Comparison of ENCODE assay signal across 8 mouse cellular contexts in genomic region chr1:136781561-136782025, GRCm38 (mm10).
A peak's percentile ranks its signal among the peaks of the same experiment; 100 is the strongest.
DNase-seq lines count a peak whose midpoint lies in the region; ATAC-seq and TF ChIP-seq lines count a peak whose summit lies in the region.

No protein-coding gene starts in this region.

- H3K9ac ChIP-seq in liver, adult 2 months (ENCODE audit: low read depth, low read length) = no peak overlapping the region
- H3K9ac ChIP-seq in liver, embryonic 12.5 days = no peak overlapping the region
- H3K9ac ChIP-seq in embryonic facial prominence, embryonic 13.5 days = no peak overlapping the region
- H3K9ac ChIP-seq in intestine, postnatal 0 days (ENCODE audit: low read depth, low read length) = no peak overlapping the region
- no peak overlapping the region for H3K9ac ChIP-seq in liver, embryonic 16.5 days (ENCODE audit: low read depth, low read length)

- peak; percentile 43 for DNase-seq in liver, adult 2 months (ENCODE audit: extremely low read depth, low read depth, low spot score)
- no peak for DNase-seq in thymus, postnatal 14 days
- no peak for DNase-seq in spleen, postnatal 14 days (ENCODE audit: low spot score in 2 of 2)

- H3K27me3 ChIP-seq in liver, adult 2 months (ENCODE audit: control insufficient read depth, insufficient read depth, low read length) = no peaks in the 10 kb centered on the region
- H3K27me3 ChIP-seq in liver, embryonic 12.5 days (replicated peaks) = no peaks in the 10 kb centered on the region
- no peaks in the 10 kb centered on the region for H3K27me3 ChIP-seq in embryonic facial prominence, embryonic 13.5 days
- no peaks in the 10 kb centered on the region for H3K27me3 ChIP-seq in intestine, postnatal 0 days (replicated peaks; ENCODE audit: control insufficient read depth, insufficient read depth, low read length)
- no peaks in the 10 kb centered on the region for H3K27me3 ChIP-seq in liver, embryonic 16.5 days (ENCODE audit: control insufficient read depth, insufficient read depth, low read depth, low read length)

- no peak for TF ChIP-seq CTCF in liver, adult 2 months (IDR thresholded peaks at IDR 0.05; ENCODE audit: low read depth, low read length)
- TF ChIP-seq CTCF in intestine, postnatal 0 days (IDR thresholded peaks at IDR 0.05; ENCODE audit: low read depth) = no peak
- TF ChIP-seq CTCF in olfactory bulb, adult 2 months (IDR thresholded peaks at IDR 0.05; ENCODE audit: insufficient read depth, low read depth, low read length) = no peak

- no peak for ATAC-seq in liver, embryonic 12.5 days
- peak; percentile 59; the same call in 1 of the 2 replicates for ATAC-seq in embryonic facial prominence, embryonic 13.5 days (ENCODE audit: insufficient number of reproducible peaks, insufficient read depth, low FRiP score, low TSS enrichment, low read depth)
- ATAC-seq in intestine, postnatal 0 days = no peak; the same call in 1 of the 2 replicates
- ATAC-seq in liver, embryonic 16.5 days (ENCODE audit: low read depth) = no peak

- H3K36me3 ChIP-seq in liver, adult 2 months (ENCODE audit: control insufficient read depth, insufficient read depth, low read length) = no peaks in the 10 kb centered on the region
- H3K36me3 ChIP-seq in liver, embryonic 12.5 days = no peaks in the 10 kb centered on the region
- H3K36me3 ChIP-seq in embryonic facial prominence, embryonic 13.5 days = no peaks in the 10 kb centered on the region
- H3K36me3 ChIP-seq in intestine, postnatal 0 days (ENCODE audit: control insufficient read depth, insufficient read depth) = no peaks in the 10 kb centered on the region
- H3K36me3 ChIP-seq in liver, embryonic 16.5 days (ENCODE audit: control insufficient read depth, insufficient read depth) = no peaks in the 10 kb centered on the region

- H3K9me3 ChIP-seq in liver, embryonic 12.5 days (replicated peaks) = no peaks in the 10 kb centered on the region
- no peaks in the 10 kb centered on the region for H3K9me3 ChIP-seq in embryonic facial prominence, embryonic 13.5 days
- H3K9me3 ChIP-seq in intestine, postnatal 0 days (ENCODE audit: control insufficient read depth) = no peaks in the 10 kb centered on the region
- no peaks in the 10 kb centered on the region for H3K9me3 ChIP-seq in liver, embryonic 16.5 days (replicated peaks; ENCODE audit: control insufficient read depth, low read length)

- H3K4me3 ChIP-seq in liver, adult 2 months (ENCODE audit: insufficient read depth, low read depth, low read length) = peak overlapping the region; percentile 34; the same call in 1 of the 2 replicates
- H3K4me3 ChIP-seq in liver, embryonic 12.5 days = no peak overlapping the region
- peak overlapping the region; percentile 23; the same call in 1 of the 2 replicates for H3K4me3 ChIP-seq in embryonic facial prominence, embryonic 13.5 days
- peak overlapping the region; percentile 27 for H3K4me3 ChIP-seq in intestine, postnatal 0 days (ENCODE audit: low read depth, low read length)
- H3K4me3 ChIP-seq in liver, embryonic 16.5 days (ENCODE audit: low read depth, low read length) = 0 out of 2 replicates have a peak overlapping the region, but pooled peaks have one; percentile 4
- peak overlapping the region; percentile 32 for H3K4me3 ChIP-seq in olfactory bulb, adult 2 months (ENCODE audit: insufficient read depth, low read depth, low read length)

- H3K79me2 ChIP-seq in liver, adult 2 months (ENCODE audit: control insufficient read depth, insufficient read depth, low read length) = no peaks in the 10 kb centered on the region

- H3K4me1 ChIP-seq in liver, adult 2 months (ENCODE audit: control insufficient read depth, insufficient read depth, low read length) = no peaks in the 10 kb centered on the region
- no peaks in the 10 kb centered on the region for H3K4me1 ChIP-seq in liver, embryonic 12.5 days
- H3K4me1 ChIP-seq in embryonic facial prominence, embryonic 13.5 days = peaks cover 16% of the 10 kb centered on the region
- no peaks in the 10 kb centered on the region for H3K4me1 ChIP-seq in intestine, postnatal 0 days (replicated peaks; ENCODE audit: control insufficient read depth, insufficient read depth, low read length)
- H3K4me1 ChIP-seq in liver, embryonic 16.5 days (ENCODE audit: control insufficient read depth, low read depth, low read length) = no peaks in the 10 kb centered on the region
- peaks cover 16% of the 10 kb centered on the region for H3K4me1 ChIP-seq in olfactory bulb, adult 2 months (ENCODE audit: control insufficient read depth, insufficient read depth, low read length)

- no peak overlapping the region for H3K27ac ChIP-seq in liver, adult 2 months (replicated peaks; ENCODE audit: insufficient read depth, low read depth, low read length)
- H3K27ac ChIP-seq in liver, embryonic 12.5 days = no peak overlapping the region
- 0 out of 2 replicates have a peak overlapping the region, but pooled peaks have one; percentile 5 for H3K27ac ChIP-seq in embryonic facial prominence, embryonic 13.5 days
- no peak overlapping the region for H3K27ac ChIP-seq in intestine, postnatal 0 days (ENCODE audit: low read depth, low read length)
- H3K27ac ChIP-seq in liver, embryonic 16.5 days (ENCODE audit: low read length) = no peak overlapping the region
- H3K27ac ChIP-seq in olfactory bulb, adult 2 months (ENCODE audit: insufficient read depth, low read depth, low read length) = peak overlapping the region; percentile 79; the same call in 1 of the 2 replicates

- 35% methylated on average over 18 of the region's 18 CpGs for WGBS in liver, adult 2 months
- 62% methylated on average over 18 of the region's 18 CpGs for WGBS in liver, embryonic 12.5 days (ENCODE audit: insufficient replicate concordance)
- 41% methylated on average over 18 of the region's 18 CpGs for WGBS in embryonic facial prominence, embryonic 13.5 days
- 29% methylated on average over 18 of the region's 18 CpGs for WGBS in intestine, postnatal 0 days
- WGBS in liver, embryonic 16.5 days (ENCODE audit: insufficient replicate concordance) = 56% methylated on average over 18 of the region's 18 CpGs
- 6% methylated on average over 18 of the region's 18 CpGs for WGBS in olfactory bulb, adult 2 months

- no peak for TF ChIP-seq POLR2A in liver, adult 2 months (IDR thresholded peaks at IDR 0.05; ENCODE audit: extremely low read depth, insufficient read depth, low read length)
- TF ChIP-seq POLR2A in olfactory bulb, adult 2 months (IDR thresholded peaks at IDR 0.05; ENCODE audit: insufficient read depth, low read depth, low read length) = 0 out of 2 replicates have a peak, but pooled peaks have one; percentile 19

- no peak overlapping the region for H3K4me2 ChIP-seq in liver, embryonic 12.5 days
- H3K4me2 ChIP-seq in embryonic facial prominence, embryonic 13.5 days = peak overlapping the region; percentile 48
- H3K4me2 ChIP-seq in intestine, postnatal 0 days (replicated peaks; ENCODE audit: low read depth) = peak overlapping the region; percentile 58
- H3K4me2 ChIP-seq in liver, embryonic 16.5 days (ENCODE audit: low read depth, low read length) = peak overlapping the region; percentile 30; the same call in 1 of the 2 replicates

Comparison
In these comparisons a context has a peak if more than half of its experiments do, and no peak if none do; other contexts are left out.
1. H3K27ac ChIP-seq: peak in embryonic facial prominence, embryonic 13.5 days (single experiment) and olfactory bulb, adult 2 months (single experiment); none in liver, adult 2 months (single experiment), liver, embryonic 12.5 days (single experiment), intestine, postnatal 0 days (single experiment) and liver, embryonic 16.5 days (single experiment).